Mouse (Mus musculus): ENCODE results near the gene Itgb7.
A peak's percentile ranks its signal among the peaks of the same experiment; 100 is the strongest.

Gene Itgb7

GRCm38 (mm10) chr15:102224186-102224991 lies 7.4 kb downstream of the Itgb7 start:
- DNase-seq = peak; percentile 83

- no peak for DNase-seq
These were observed 9.4 kb downstream of the Itgb7 start for GRCm38 (mm10) chr15:102222386-102222785.

GRCm38 (mm10) chr15:102217325-102217724 lies 14.4 kb downstream of the Itgb7 start:
- no peak for DNase-seq

GRCm38 (mm10) chr15:102216459-102217228 lies 15.1 kb downstream of the Itgb7 start:
- DNase-seq = no peak

- DNase-seq = no peak
These were observed 16.1 kb downstream of the Itgb7 start for GRCm38 (mm10) chr15:102215624-102216023.

GRCm38 (mm10) chr15:102214132-102214531 lies 17.6 kb downstream of the Itgb7 start:
- no peak for DNase-seq

- DNase-seq = no peak
These were observed 19.8 kb downstream of the Itgb7 start for GRCm38 (mm10) chr15:102211895-102212294.

- DNase-seq = no peak
These were observed 20.9 kb downstream of the Itgb7 start for GRCm38 (mm10) chr15:102210816-102211215.

- no peak for DNase-seq
These were observed 22.6 kb downstream of the Itgb7 start for GRCm38 (mm10) chr15:102209114-102209513.

GRCm38 (mm10) chr15:102208092-102208561 lies 23.6 kb downstream of the Itgb7 start:
- DNase-seq = no peak

GRCm38 (mm10) chr15:102207351-102207750 lies 24.4 kb downstream of the Itgb7 start:
- no peak for DNase-seq

GRCm38 (mm10) chr15:102205779-102206178 lies 26.0 kb downstream of the Itgb7 start:
- peak; percentile 62 for DNase-seq

- no peak for DNase-seq
These were observed 26.9 kb downstream of the Itgb7 start, which contains the start of gene Csad for GRCm38 (mm10) chr15:102204674-102205505. TSS of gene Csad (minus strand) at chr15:102204724.

- DNase-seq = peak; percentile 79
These were observed 27.8 kb downstream of the Itgb7 start for GRCm38 (mm10) chr15:102203835-102204381.

GRCm38 (mm10) chr15:102202971-102203834 lies 28.5 kb downstream of the Itgb7 start, which contains the start of gene Zfp740:
TSS of gene Zfp740 (plus strand) at chr15:102203249.
- DNase-seq = peak; percentile 97

- DNase-seq = no peak
These were observed 32.9 kb downstream of the Itgb7 start for GRCm38 (mm10) chr15:102198841-102199240.

- no peak for DNase-seq
These were observed 36.4 kb downstream of the Itgb7 start for GRCm38 (mm10) chr15:102195373-102195772.

GRCm38 (mm10) chr15:102194439-102194838 lies 37.3 kb downstream of the Itgb7 start:
- DNase-seq = no peak

- no peak for DNase-seq
These were observed 38.1 kb downstream of the Itgb7 start for GRCm38 (mm10) chr15:102193652-102194051.

GRCm38 (mm10) chr15:102192820-102193386 lies 38.8 kb downstream of the Itgb7 start:
- no peak for DNase-seq

GRCm38 (mm10) chr15:102192271-102192812 lies 39.4 kb downstream of the Itgb7 start:
- no peak for DNase-seq
